Mouse (Mus musculus): ENCODE measurements around the gene Tcf7l2. TPM values are rescaled to one million over a fixed set of nuclear protein-coding genes. Genes with fewer than 3 reads are reported as not detected.

Gene Tcf7l2
- polyA plus RNA-seq, 1 experiment from 2014 or later: 57.1 TPM

DNA sequence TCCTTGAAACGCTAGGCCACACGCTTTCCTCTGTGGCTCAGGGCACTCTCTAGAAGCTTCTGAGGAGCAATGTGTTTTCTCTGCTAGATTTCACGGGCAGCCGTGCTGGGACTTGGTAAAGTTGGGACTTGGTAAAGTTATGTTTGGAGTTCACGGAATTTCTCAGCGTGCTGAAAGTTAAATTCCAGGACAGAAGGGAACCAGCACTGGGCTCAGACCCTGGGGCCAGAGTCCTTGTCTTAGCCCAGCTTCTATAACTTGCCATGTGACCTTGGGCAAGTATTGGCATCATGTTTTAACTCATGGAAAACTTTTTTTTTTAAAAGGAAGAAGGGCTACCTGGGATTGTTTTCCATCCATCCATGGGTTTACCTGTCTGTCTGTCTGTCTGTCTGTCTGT lies 104.6 kb downstream of the Tcf7l2 start:
- Histone ChIP-seq H3K36me3 (ENCODE audit: control insufficient read depth, insufficient read depth, low read length) (0 out of 2 replicates have a peak, but pooled peaks cover 2% of the 10 kb centered on the region), H3K4me3 (ENCODE audit: low read length) (no peak overlapping the region), H3K27ac (ENCODE audit: low read length) (no peak overlapping the region), H3K27me3 (replicated peaks; ENCODE audit: control insufficient read depth, insufficient read depth, low read length) (no peaks in the 10 kb centered on the region), H3K9ac (ENCODE audit: low read depth, low read length) (no peak overlapping the region), H3K4me1 (ENCODE audit: control insufficient read depth, insufficient read depth, low read length) (peaks cover 39% of the 10 kb centered on the region), H3K4me2 (ENCODE audit: low read depth, low read length) (no peak overlapping the region), H3K9me3 (ENCODE audit: control insufficient read depth, low read length) (no peaks in the 10 kb centered on the region)
- 84% methylated on average over 6 of the region's 6 CpGs for WGBS
- no peak for ATAC-seq

DNA sequence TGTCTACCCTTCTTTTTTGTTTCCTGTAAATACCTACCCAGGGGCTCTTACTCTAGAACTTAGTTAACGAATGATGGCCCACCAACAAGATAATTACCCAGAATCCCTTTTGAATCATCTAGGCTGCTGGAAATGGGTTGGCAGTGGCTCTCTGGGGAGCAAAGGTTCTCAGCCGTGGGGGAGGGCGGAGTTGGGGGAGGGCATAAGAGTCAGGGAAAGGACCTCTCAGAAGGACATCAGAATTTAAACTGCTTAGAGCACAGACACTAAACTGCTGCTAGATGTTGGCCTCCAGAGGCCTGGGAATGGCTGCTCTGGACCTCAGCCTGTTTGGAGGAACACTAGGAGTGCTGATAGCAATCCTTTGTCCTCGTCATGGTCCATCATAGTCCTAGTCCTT lies 105.4 kb downstream of the Tcf7l2 start:
- Histone ChIP-seq H3K9me3 (ENCODE audit: control insufficient read depth, low read length) (no peaks in the 10 kb centered on the region), H3K27ac (ENCODE audit: low read length) (no peak overlapping the region), H3K4me2 (ENCODE audit: low read depth, low read length) (no peak overlapping the region), H3K36me3 (ENCODE audit: control insufficient read depth, insufficient read depth, low read length) (0 out of 2 replicates have a peak, but pooled peaks cover 2% of the 10 kb centered on the region), H3K9ac (ENCODE audit: low read depth, low read length) (no peak overlapping the region), H3K27me3 (replicated peaks; ENCODE audit: control insufficient read depth, insufficient read depth, low read length) (no peaks in the 10 kb centered on the region), H3K4me1 (ENCODE audit: control insufficient read depth, insufficient read depth, low read length) (peaks cover 42% of the 10 kb centered on the region), H3K4me3 (ENCODE audit: low read length) (no peak overlapping the region)
- no peak for ATAC-seq
- WGBS: 71% methylated on average over 4 of the region's 4 CpGs

DNA sequence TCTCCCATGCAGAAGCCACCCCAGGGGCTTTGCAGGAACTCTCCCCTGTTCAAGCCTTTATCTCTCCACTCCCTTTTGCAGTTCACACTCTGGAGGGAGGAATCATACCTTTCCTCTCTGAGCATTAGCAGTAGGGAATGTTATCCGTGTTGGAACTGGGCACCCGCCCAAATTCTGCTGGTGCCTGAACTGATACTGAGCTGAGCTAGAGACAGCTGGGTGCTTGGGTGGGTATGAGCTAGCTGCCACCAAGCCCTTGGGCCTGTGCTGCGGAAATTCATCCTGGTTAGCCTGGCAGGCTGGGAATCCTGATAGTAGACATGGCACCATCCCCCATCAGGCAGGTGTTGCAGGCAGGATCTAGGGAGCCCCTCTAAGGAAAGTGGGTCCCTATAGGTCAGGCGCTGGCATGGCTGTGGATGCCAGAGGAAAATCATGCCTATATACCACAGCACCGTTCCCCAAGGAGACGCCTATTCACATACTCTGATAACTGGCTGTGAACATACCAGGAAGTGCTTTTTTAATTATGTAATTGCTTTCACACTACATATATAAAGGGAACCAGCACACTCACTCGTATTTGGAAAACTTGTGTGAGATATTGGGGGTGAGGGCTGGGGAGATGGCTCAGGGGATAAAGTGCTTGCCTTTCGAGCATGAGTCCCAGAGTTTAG lies 108.9 kb downstream of the Tcf7l2 start:
- 64% methylated on average over 8 of the region's 8 CpGs for WGBS
- Histone ChIP-seq H3K36me3 (ENCODE audit: control insufficient read depth, insufficient read depth, low read length) (0 out of 2 replicates have a peak, but pooled peaks cover 2% of the 10 kb centered on the region), H3K9me3 (ENCODE audit: control insufficient read depth, low read length) (no peaks in the 10 kb centered on the region), H3K4me1 (ENCODE audit: control insufficient read depth, insufficient read depth, low read length) (peaks cover 56% of the 10 kb centered on the region), H3K4me3 (ENCODE audit: low read length) (no peak overlapping the region), H3K9ac (ENCODE audit: low read depth, low read length) (no peak overlapping the region; the same call in 1 of the 2 replicates), H3K27ac (ENCODE audit: low read length) (peak overlapping the region; percentile 56), H3K27me3 (replicated peaks; ENCODE audit: control insufficient read depth, insufficient read depth, low read length) (no peaks in the 10 kb centered on the region), H3K4me2 (ENCODE audit: low read depth, low read length) (no peak overlapping the region)
- ATAC-seq: peak; percentile 47; the same call in 1 of the 2 replicates

DNA sequence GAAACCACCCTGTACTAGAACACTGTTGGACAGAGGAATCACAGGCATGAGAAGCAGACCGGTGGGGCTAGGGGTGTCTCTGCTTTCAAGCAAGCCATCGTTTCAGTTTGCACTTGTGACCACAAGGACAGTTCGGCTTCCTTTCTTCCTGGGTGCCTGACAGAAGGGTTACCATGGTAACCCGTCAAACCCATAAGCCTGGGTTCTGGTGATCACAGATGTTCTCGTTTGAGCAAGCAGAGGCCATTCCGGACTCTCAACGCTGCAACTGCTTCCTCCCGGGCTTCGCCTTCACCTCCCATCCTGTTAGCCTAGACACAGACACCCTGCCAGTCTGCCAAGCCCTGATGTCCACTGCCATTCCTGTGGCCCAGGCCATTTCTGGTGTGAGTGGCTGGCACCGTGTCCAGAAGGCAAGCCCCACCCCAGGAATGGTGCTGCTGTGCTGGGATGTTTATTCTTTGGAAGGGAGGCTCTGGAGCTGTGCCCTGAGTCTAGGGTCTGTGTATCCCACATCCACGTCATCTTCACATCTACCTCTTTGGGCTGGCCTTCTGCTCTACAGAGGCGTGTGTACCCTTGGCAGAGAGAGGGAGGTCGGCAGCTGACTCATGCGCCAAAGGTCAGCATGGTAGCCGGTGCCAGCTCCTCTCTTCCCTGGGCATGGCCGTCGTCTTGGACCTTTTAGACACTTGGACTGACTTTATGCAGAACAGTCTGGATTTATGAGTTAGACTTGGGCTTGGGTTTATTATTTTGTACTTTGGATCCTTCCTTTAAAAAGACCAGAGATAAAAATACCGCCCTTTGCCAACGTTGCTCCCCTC lies 110.1 kb downstream of the Tcf7l2 start:
- WGBS: 57% methylated on average over 19 of the region's 19 CpGs
- Histone ChIP-seq H3K27me3 (replicated peaks; ENCODE audit: control insufficient read depth, insufficient read depth, low read length) (no peaks in the 10 kb centered on the region), H3K27ac (ENCODE audit: low read length) (peak overlapping the region; percentile 71), H3K9me3 (ENCODE audit: control insufficient read depth, low read length) (no peaks in the 10 kb centered on the region), H3K4me1 (ENCODE audit: control insufficient read depth, insufficient read depth, low read length) (peaks cover 52% of the 10 kb centered on the region), H3K4me3 (ENCODE audit: low read length) (no peak overlapping the region), H3K36me3 (ENCODE audit: control insufficient read depth, insufficient read depth, low read length) (0 out of 2 replicates have a peak, but pooled peaks cover 2% of the 10 kb centered on the region), H3K9ac (ENCODE audit: low read depth, low read length) (no peak overlapping the region), H3K4me2 (ENCODE audit: low read depth, low read length) (no peak overlapping the region)
- ATAC-seq: peak; percentile 63

DNA sequence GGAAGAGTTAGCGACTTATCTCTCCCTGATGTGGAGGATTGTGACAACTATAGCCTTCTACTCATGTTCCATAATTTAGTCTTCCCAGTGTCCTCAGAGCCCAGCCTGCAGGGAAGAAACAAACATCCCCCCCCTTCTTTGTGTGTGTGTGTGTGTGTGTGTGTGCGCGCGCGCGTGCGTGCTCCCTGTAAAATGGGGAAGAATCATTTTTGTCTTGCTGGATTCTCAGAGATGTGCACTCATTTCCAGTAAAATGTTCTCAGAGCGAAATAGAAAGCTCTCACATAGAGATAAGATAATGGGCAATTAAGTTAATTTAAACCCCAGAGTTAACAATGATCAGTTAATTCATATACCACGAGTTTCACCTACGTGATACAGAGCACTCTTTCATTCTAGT lies 112.8 kb downstream of the Tcf7l2 start:
- Histone ChIP-seq H3K4me2 (ENCODE audit: low read depth, low read length) (no peak overlapping the region), H3K9ac (ENCODE audit: low read depth, low read length) (no peak overlapping the region), H3K4me1 (ENCODE audit: control insufficient read depth, insufficient read depth, low read length) (peaks cover 47% of the 10 kb centered on the region), H3K9me3 (ENCODE audit: control insufficient read depth, low read length) (no peaks in the 10 kb centered on the region), H3K4me3 (ENCODE audit: low read length) (no peak overlapping the region), H3K27ac (ENCODE audit: low read length) (no peak overlapping the region), H3K36me3 (ENCODE audit: control insufficient read depth, insufficient read depth, low read length) (0 out of 2 replicates have a peak, but pooled peaks cover 2% of the 10 kb centered on the region), H3K27me3 (replicated peaks; ENCODE audit: control insufficient read depth, insufficient read depth, low read length) (no peaks in the 10 kb centered on the region)
- WGBS: 78% methylated on average over 10 of the region's 10 CpGs
- no peak for ATAC-seq

DNA sequence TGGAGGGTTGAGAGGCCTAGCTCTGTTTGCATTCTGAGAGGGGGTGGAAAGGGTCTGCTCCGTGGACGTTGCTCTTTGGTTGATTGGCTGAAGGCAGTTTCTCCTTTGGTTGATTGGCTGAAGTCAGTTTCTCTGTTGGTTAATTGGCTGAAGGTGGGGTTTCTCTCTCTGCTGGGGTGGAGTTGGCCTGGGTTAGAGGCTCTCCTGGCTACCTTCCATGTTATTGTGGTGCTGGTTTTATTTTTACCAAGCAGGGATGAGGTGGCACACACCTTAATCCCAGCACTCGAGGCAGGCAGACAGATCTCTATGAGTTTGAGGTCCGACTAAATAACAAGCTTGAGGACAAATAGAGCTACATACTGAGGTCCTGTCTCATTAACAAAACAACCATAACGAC lies 114.0 kb downstream of the Tcf7l2 start:
- peaks cover 42% of the 10 kb centered on the region for H3K4me1 ChIP-seq (ENCODE audit: control insufficient read depth, insufficient read depth, low read length)
- no peak overlapping the region for H3K4me2 ChIP-seq (ENCODE audit: low read depth, low read length)
- H3K36me3 ChIP-seq (ENCODE audit: control insufficient read depth, insufficient read depth, low read length): 0 out of 2 replicates have a peak, but pooled peaks cover 2% of the 10 kb centered on the region
- H3K27me3 ChIP-seq (replicated peaks; ENCODE audit: control insufficient read depth, insufficient read depth, low read length): no peaks in the 10 kb centered on the region
- no peak overlapping the region for H3K4me3 ChIP-seq (ENCODE audit: low read length)
- ATAC-seq: no peak
- no peak overlapping the region for H3K27ac ChIP-seq (ENCODE audit: low read length)
- WGBS: 79% methylated on average over 5 of the region's 5 CpGs
- H3K9ac ChIP-seq (ENCODE audit: low read depth, low read length): no peak overlapping the region
- no peaks in the 10 kb centered on the region for H3K9me3 ChIP-seq (ENCODE audit: control insufficient read depth, low read length)

DNA sequence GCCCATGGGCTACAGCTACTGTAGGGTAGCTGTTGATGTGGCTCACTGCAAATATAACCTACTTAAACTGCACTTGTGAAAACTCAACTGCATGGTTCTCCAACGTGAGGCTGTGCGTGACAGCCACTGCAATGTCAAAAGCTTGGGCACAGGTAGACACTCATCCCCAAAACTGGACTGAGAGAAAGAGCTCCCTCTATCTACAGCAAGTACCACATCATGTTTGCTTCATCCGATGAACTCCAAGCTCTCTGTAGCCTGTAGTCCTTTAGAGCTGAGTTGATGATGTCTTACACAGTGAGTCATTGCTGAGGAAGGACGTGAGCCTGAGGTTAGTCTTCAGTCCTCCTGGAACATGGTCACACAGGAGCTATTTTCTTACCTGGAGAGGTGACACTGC lies 115.7 kb downstream of the Tcf7l2 start:
- Histone ChIP-seq H3K4me1 (ENCODE audit: control insufficient read depth, insufficient read depth, low read length) (peaks cover 40% of the 10 kb centered on the region), H3K27me3 (replicated peaks; ENCODE audit: control insufficient read depth, insufficient read depth, low read length) (no peaks in the 10 kb centered on the region), H3K36me3 (ENCODE audit: control insufficient read depth, insufficient read depth, low read length) (no peaks in the 10 kb centered on the region), H3K4me2 (ENCODE audit: low read depth, low read length) (no peak overlapping the region), H3K27ac (ENCODE audit: low read length) (no peak overlapping the region), H3K4me3 (ENCODE audit: low read length) (no peak overlapping the region), H3K9ac (ENCODE audit: low read depth, low read length) (no peak overlapping the region), H3K9me3 (ENCODE audit: control insufficient read depth, low read length) (no peaks in the 10 kb centered on the region)
- ATAC-seq: no peak
- WGBS: 86% methylated on average over 4 of the region's 4 CpGs

DNA sequence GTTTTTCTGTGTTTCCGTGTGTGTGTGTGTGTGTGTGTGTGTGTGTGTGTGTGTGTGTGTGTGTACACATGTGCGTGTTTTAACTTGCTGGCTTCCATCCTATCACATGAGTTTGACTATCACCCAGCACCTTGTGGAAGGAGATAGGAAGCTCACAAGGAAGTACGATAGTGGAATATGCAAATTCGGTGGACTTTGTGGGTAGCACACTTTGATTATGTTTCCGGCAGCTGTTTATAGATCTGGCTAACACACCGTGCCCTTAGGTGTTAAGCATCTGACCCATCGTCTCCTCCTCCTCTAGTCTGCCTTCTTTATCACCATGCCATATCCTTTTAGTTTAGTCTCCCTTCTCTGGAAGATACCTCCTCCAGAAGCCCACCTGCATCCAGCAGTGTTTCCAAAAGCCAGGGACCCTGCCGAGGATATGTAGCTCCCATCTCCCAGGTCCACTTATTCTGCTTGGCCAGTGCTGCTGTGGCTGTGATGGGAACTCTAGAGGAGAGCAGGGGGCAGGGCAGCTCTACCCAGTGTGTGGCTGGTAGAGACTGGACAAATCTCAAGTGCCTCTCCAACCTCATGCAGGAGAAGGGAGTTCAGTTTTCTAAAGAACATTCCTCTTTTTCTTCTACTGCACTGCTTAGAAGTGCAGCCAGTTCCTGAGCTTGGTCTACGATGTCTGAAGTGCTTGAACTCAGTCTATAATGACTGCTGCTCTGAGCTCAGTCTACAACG lies 118.6 kb downstream of the Tcf7l2 start:
- no peak overlapping the region for H3K4me2 ChIP-seq (ENCODE audit: low read depth, low read length)
- peak; percentile 60 for ATAC-seq
- H3K4me1 ChIP-seq (ENCODE audit: control insufficient read depth, insufficient read depth, low read length): peaks cover 40% of the 10 kb centered on the region
- no peak overlapping the region for H3K4me3 ChIP-seq (ENCODE audit: low read length)
- peak overlapping the region; percentile 53 for H3K27ac ChIP-seq (ENCODE audit: low read length)
- H3K36me3 ChIP-seq (ENCODE audit: control insufficient read depth, insufficient read depth, low read length): no peaks in the 10 kb centered on the region
- no peak overlapping the region for H3K9ac ChIP-seq (ENCODE audit: low read depth, low read length)
- 57% methylated on average over 10 of the region's 10 CpGs for WGBS
- no peaks in the 10 kb centered on the region for H3K9me3 ChIP-seq (ENCODE audit: control insufficient read depth, low read length)
- no peaks in the 10 kb centered on the region for H3K27me3 ChIP-seq (replicated peaks; ENCODE audit: control insufficient read depth, insufficient read depth, low read length)

DNA sequence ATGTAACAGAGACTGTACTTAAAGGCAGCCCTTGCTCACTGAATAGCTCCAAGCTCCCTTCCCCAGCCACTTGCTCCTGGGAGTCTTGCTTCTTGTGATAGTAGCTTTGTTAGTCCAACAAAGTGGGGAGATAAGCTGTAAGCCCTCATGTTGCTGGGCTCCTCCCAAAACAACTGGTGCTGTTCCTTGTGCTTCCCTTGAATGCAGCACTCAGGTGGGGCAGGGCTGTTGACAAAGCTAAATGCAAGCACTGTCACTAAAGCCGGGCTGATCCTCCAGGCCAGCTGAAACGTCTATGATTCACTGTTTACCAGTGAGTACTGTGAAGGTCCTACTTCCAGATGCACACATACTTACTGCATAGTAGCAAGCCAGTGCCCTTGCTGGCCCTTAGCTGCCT lies 120.1 kb downstream of the Tcf7l2 start:
- no peak; the same call in 1 of the 2 replicates for ATAC-seq
- 53% methylated on average over 2 of the region's 2 CpGs for WGBS
- Histone ChIP-seq H3K9me3 (ENCODE audit: control insufficient read depth, low read length) (no peaks in the 10 kb centered on the region), H3K4me1 (ENCODE audit: control insufficient read depth, insufficient read depth, low read length) (peaks cover 46% of the 10 kb centered on the region), H3K4me3 (ENCODE audit: low read length) (no peak overlapping the region), H3K27me3 (replicated peaks; ENCODE audit: control insufficient read depth, insufficient read depth, low read length) (no peaks in the 10 kb centered on the region), H3K4me2 (ENCODE audit: low read depth, low read length) (no peak overlapping the region), H3K9ac (ENCODE audit: low read depth, low read length) (no peak overlapping the region), H3K27ac (ENCODE audit: low read length) (peak overlapping the region; percentile 52), H3K36me3 (ENCODE audit: control insufficient read depth, insufficient read depth, low read length) (no peaks in the 10 kb centered on the region)

Measured in intestine, embryonic 16.5 days (tissue).